Mouse (Mus musculus): ENCODE results near the gene Arid1b. TPM values are rescaled to one million over a fixed set of nuclear protein-coding genes. Genes with fewer than 3 reads are reported as not detected.

Arid1b gene
- polyA plus RNA-seq, 1 experiment from 2014 or later: 14.8 TPM

DNA sequence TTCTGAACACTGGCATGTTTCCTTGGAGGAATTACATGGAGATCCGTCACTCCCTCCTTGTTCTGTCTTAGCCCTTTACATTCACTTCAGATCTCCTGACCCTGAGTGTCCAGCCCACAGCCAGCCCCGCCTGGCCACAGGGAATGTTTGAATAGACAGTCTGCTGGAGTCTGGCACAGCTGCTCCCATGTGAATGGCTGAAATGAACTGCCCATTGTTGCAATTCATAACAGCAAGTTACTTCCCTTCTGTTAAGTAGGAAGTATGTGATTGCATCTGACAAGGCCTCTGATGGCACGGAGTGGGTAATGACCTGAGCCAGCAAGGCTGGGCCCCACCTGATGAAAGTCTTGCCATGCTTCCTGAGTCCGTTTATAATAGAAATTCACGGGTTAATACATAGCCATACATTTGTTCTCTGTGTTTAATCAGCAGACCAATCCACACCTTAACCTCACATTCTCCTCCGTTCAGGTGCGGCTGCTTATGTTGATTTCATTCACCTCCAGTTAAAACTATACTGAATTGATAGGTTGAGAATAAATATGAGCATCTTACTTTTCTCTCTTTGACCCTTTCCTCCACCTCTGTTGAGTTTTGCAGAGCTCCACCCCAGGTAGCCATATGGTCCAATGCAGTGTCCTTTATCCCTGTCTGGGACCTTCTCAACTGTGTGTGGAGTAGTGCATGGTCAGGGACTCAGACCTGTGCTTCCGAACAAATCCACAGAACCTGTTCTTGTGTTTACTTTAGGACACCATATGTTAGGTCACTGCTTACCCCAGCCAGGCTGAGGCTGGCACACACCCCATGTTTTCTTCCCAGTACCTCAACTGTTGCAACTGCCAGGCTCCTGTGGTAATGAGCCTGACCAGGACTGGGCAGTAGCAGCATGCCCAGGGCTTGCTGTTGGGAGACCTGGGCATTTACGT lies 299.8 kb downstream of the Arid1b start:
- peak; percentile 57 for ATAC-seq
- Histone ChIP-seq H3K4me2 (replicated peaks) (no peak overlapping the region), H3K27ac (peak overlapping the region; percentile 63), H3K9me3 (no peaks in the 10 kb centered on the region), H3K36me3 (peaks cover 14% of the 10 kb centered on the region), H3K4me3 (replicated peaks) (no peak overlapping the region), H3K9ac (replicated peaks) (no peak overlapping the region), H3K27me3 (no peaks in the 10 kb centered on the region), H3K4me1 (replicated peaks) (peaks cover 54% of the 10 kb centered on the region)
- WGBS: 52% methylated on average over 9 of the region's 9 CpGs

- Histone ChIP-seq H3K4me2 (replicated peaks) (peak overlapping the region; percentile 13; the same call in 1 of the 2 replicates), H3K27ac (peak overlapping the region; percentile 63), H3K9me3 (no peaks in the 10 kb centered on the region), H3K4me3 (replicated peaks) (no peak overlapping the region), H3K4me1 (replicated peaks) (peaks cover 61% of the 10 kb centered on the region), H3K36me3 (peaks cover 14% of the 10 kb centered on the region), H3K27me3 (no peaks in the 10 kb centered on the region), H3K9ac (replicated peaks) (no peak overlapping the region)
- peak; percentile 61 for ATAC-seq
- WGBS: 60% methylated on average over 19 of the region's 19 CpGs
Observed at GRCm38 (mm10) chr17:5295086-5295947, 301.2 kb downstream of the Arid1b start.

- peaks cover 61% of the 10 kb centered on the region for H3K4me1 ChIP-seq (replicated peaks)
- H3K9ac ChIP-seq (replicated peaks): no peak overlapping the region
- peaks cover 8% of the 10 kb centered on the region for H3K36me3 ChIP-seq
- H3K27ac ChIP-seq: peak overlapping the region; percentile 63
- H3K27me3 ChIP-seq: no peaks in the 10 kb centered on the region
- 75% methylated on average over 7 of the region's 7 CpGs for WGBS
- H3K4me2 ChIP-seq (replicated peaks): peak overlapping the region; percentile 13; the same call in 1 of the 2 replicates
- peak; percentile 41; the same call in 1 of the 2 replicates for ATAC-seq
- H3K4me3 ChIP-seq (replicated peaks): no peak overlapping the region
- no peaks in the 10 kb centered on the region for H3K9me3 ChIP-seq
Observed at GRCm38 (mm10) chr17:5295948-5296262, 301.8 kb downstream of the Arid1b start.

DNA sequence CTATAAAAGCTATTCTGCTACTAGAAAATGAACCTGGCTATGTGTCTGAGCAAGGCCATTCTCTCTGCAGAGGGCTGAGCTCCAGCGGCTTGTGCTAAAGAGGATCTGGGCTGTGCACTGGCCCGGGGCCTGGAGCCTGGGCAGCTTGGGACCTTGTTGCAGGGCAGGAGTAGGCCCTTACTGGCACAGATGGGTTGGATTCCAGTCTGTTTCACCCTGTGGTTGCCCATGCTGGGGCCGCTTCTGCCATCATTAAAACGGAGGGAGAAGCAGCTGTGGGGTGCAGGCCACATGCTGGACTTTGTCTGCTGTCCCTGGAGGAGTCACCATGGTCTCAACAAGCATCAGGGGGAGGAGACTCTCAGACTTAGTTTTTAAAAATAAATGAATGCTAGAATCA lies 303.4 kb downstream of the Arid1b start:
- Histone ChIP-seq H3K27ac (no peak overlapping the region), H3K9ac (replicated peaks) (no peak overlapping the region), H3K4me2 (replicated peaks) (no peak overlapping the region), H3K27me3 (no peaks in the 10 kb centered on the region), H3K36me3 (no peaks in the 10 kb centered on the region; the same call in 1 of the 2 replicates), H3K4me1 (replicated peaks) (peaks cover 64% of the 10 kb centered on the region), H3K4me3 (replicated peaks) (no peak overlapping the region), H3K9me3 (no peaks in the 10 kb centered on the region)
- ATAC-seq: no peak
- WGBS: 90% methylated on average over 4 of the region's 4 CpGs

DNA sequence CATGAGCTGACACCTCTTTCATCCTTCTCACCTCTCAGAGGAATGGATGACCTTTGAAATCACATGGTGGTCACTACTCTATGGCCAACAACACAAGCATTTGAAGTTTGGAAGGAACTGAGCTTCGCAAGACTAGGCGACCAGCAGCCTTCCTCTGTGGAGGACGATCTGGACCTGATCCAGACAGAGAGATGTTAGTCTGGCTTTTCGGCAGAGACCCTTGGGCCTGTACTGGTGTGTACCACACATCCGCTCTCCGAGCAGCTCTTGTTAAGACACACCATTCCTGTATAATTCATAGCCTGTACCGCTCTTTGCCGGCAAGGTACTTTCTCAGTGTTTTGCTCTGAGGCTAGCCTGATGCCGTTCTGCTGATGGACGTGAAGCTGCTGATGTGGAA lies 303.9 kb downstream of the Arid1b start:
- WGBS: 82% methylated on average over 10 of the region's 10 CpGs
- peaks cover 64% of the 10 kb centered on the region for H3K4me1 ChIP-seq (replicated peaks)

DNA sequence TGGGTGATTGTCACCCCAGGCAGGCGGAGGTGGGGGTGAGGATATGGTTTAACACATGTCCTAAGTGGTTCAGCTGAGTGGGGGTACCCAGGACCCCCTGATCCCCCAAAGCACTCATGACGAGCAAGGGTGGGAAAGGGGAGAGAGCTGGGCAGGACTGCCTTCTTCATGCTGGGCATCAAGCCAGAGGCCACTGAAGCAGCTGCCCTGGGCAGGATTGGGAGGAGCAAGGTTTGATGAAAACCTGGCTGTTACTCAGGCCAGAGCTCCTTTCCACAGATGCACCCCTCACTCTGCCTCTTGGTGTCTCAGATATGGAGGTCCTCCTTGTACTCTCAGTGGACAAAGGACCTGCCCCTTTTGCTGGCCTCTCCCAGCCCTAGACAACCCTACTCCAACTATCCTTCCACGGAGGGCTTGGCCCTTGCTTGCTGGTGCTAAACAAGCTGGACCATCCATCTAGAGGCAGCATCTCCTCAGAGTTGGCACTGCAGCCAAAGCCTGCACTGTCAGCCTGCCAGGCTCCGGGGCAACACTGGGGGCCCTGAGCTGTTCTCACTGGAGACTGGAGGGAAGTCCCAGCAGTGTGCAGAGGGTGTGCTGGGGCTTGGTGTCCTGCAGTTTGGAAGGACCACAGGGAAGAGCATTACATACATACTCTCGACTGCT lies 304.9 kb downstream of the Arid1b start:
- H3K4me1 ChIP-seq (replicated peaks): peaks cover 56% of the 10 kb centered on the region

More for the DNA sequence above, 303.9 kb downstream of the Arid1b start:
- Histone ChIP-seq H3K27me3 (no peaks in the 10 kb centered on the region), H3K9me3 (no peaks in the 10 kb centered on the region), H3K9ac (replicated peaks) (no peak overlapping the region), H3K36me3 (peaks cover 2% of the 10 kb centered on the region; the same call in 1 of the 2 replicates), H3K4me3 (replicated peaks) (no peak overlapping the region), H3K27ac (no peak overlapping the region), H3K4me2 (replicated peaks) (no peak overlapping the region)
- ATAC-seq: no peak

GRCm38 (mm10) chr17:5302971-5303746 lies 309.0 kb downstream of the Arid1b start:
- Histone ChIP-seq H3K27me3 (no peaks in the 10 kb centered on the region), H3K9ac (replicated peaks) (no peak overlapping the region), H3K9me3 (no peaks in the 10 kb centered on the region), H3K27ac (no peak overlapping the region), H3K4me3 (replicated peaks) (no peak overlapping the region), H3K36me3 (peaks cover 29% of the 10 kb centered on the region), H3K4me2 (replicated peaks) (no peak overlapping the region), H3K4me1 (replicated peaks) (peaks cover 15% of the 10 kb centered on the region)
- 74% methylated on average over 11 of the region's 11 CpGs for whole genome bisulfite sequencing
- no peak for ATAC-seq

More for the DNA sequence above, 304.9 kb downstream of the Arid1b start:
- no peaks in the 10 kb centered on the region for H3K27me3 ChIP-seq
- H3K27ac ChIP-seq: peak overlapping the region; percentile 31; the same call in 1 of the 2 replicates
- no peak overlapping the region for H3K4me3 ChIP-seq (replicated peaks)
- WGBS: 84% methylated on average over 5 of the region's 5 CpGs
- no peak overlapping the region for H3K9ac ChIP-seq (replicated peaks)
- ATAC-seq: no peak
- H3K36me3 ChIP-seq: peaks cover 7% of the 10 kb centered on the region; the same call in 1 of the 2 replicates
- no peak overlapping the region for H3K4me2 ChIP-seq (replicated peaks)
- H3K9me3 ChIP-seq: no peaks in the 10 kb centered on the region

DNA sequence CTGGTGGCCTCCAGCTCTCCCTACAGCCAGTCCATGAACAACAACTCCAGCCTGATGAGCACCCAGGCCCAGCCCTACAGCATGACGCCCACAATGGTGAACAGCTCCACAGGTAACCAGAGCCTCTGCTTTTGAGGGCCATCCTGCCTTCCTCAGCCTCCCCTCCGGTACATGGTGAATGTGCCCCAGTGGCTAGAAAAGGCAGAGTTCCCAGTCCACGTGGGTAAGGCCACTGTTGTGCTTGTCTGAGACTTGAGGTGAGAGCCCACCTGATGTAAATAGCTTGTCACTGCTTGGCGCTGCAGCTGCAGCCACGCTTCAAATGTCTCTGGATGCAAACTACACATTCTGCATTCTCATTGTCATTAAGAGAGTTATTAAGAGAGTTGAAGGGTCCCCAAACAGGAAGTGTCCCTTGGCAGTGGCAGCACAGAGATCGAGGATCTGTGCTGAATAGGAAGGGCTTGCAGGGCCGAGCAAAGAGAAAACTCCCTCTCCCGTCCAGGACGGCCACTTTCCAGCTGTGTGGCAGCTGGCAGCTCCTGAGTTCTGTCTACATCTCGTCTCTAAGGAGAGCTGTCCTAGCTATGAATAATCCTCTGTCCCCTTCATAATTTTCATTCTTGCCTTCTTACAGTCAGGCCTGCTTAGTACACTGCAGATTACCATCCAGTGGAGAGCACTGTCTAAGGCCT lies 311.8 kb downstream of the Arid1b start:
- peaks cover 29% of the 10 kb centered on the region for H3K36me3 ChIP-seq
- no peak overlapping the region for H3K9ac ChIP-seq (replicated peaks)
- 88% methylated on average over 10 of the region's 10 CpGs for WGBS
- no peaks in the 10 kb centered on the region for H3K9me3 ChIP-seq
- no peaks in the 10 kb centered on the region for H3K27me3 ChIP-seq
- H3K4me3 ChIP-seq (replicated peaks): no peak overlapping the region
- peaks cover 16% of the 10 kb centered on the region for H3K4me1 ChIP-seq (replicated peaks)
- H3K27ac ChIP-seq: no peak overlapping the region
- no peak for ATAC-seq
- H3K4me2 ChIP-seq (replicated peaks): no peak overlapping the region

DNA sequence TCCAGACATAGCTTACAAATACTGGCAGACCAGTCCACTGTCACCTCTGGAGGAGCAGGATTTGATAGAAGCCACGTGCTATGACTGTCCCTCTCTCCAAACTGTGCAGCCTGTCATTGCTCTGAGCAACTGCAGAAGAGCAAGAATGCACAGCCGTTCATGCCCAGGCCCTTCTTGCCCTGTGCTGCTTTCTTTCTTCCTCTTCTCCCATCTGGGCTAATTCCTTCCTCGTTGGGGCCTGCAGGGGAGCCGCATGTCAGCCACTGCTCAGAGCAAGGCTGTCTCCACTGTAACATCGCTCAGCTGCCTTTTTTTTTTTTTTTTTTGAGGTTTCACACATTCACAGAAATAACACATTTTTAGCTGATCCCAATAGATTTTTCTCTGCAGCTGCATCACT lies 315.8 kb downstream of the Arid1b start:
- no peaks in the 10 kb centered on the region for H3K9me3 ChIP-seq
- no peak overlapping the region for H3K9ac ChIP-seq (replicated peaks)
- H3K27ac ChIP-seq: 0 out of 2 replicates have a peak overlapping the region, but pooled peaks have one; percentile 30
- no peak overlapping the region for H3K4me2 ChIP-seq (replicated peaks)
- 37% methylated on average over 5 of the region's 5 CpGs for WGBS
- H3K36me3 ChIP-seq: peaks cover 42% of the 10 kb centered on the region
- H3K27me3 ChIP-seq: no peaks in the 10 kb centered on the region
- H3K4me1 ChIP-seq (replicated peaks): peaks cover 19% of the 10 kb centered on the region
- no peak overlapping the region for H3K4me3 ChIP-seq (replicated peaks)
- peak; percentile 66; the same call in 1 of the 2 replicates for ATAC-seq

- H3K9ac ChIP-seq (replicated peaks): no peak overlapping the region
Observed at GRCm38 (mm10) chr17:5310425-5310888, 316.3 kb downstream of the Arid1b start.

More at GRCm38 (mm10) chr17:5310425-5310888, 316.3 kb downstream of the Arid1b start:
- Histone ChIP-seq H3K4me2 (replicated peaks) (no peak overlapping the region), H3K27ac (peak overlapping the region; percentile 19; the same call in 1 of the 2 replicates), H3K9me3 (no peaks in the 10 kb centered on the region), H3K36me3 (peaks cover 41% of the 10 kb centered on the region), H3K4me3 (replicated peaks) (no peak overlapping the region), H3K4me1 (replicated peaks) (peaks cover 19% of the 10 kb centered on the region), H3K27me3 (no peaks in the 10 kb centered on the region)
- 73% methylated on average over 11 of the region's 11 CpGs for WGBS
- peak; percentile 56; the same call in 1 of the 2 replicates for ATAC-seq

Measured in midbrain, embryonic 13.5 days (tissue).